Mouse (Mus musculus) forebrain, embryonic 12.5 days (tissue): ENCODE results near the gene 4933417A18Rik. TPM values are rescaled to one million over a fixed set of nuclear protein-coding genes. Genes with fewer than 3 reads are reported as not detected.
"Not testable (repeated sequence)": the region's sequence is repeated elsewhere in the genome, so short reads cannot be mapped to it uniquely, and the experiment has no call there.

ENCODE experiments used
- ATAC-seq: fragments of 200-750 bp; cut with Nextera tagmentation; 2 replicates; pipeline ENCODE4 v1.8.0; 2017; ENCODE audit warnings: moderate TSS enrichment; ENCODE audit not compliant: low FRiP score
- H3K27ac ChIP-seq: fragments of 300-500 bp; sonication (generic); 2 replicates; pipeline ENCODE4 v1.5.1; 2016; ENCODE audit warnings: mild to moderate bottlenecking
- H3K27me3 ChIP-seq: fragments of 300-500 bp; sonication (generic); 2 replicates; pipeline ENCODE4 v1.6.1; 2016; ENCODE audit warnings: mild to moderate bottlenecking
- H3K36me3 ChIP-seq: fragments of 300-500 bp; sonication (generic); replicated peaks from 2 replicates; pipeline ENCODE4 v1.6.1; 2016; ENCODE audit warnings: mild to moderate bottlenecking
- H3K4me1 ChIP-seq: fragments of 300-500 bp; sonication (generic); 2 replicates; pipeline ENCODE4 v1.6.1; 2016
- H3K4me2 ChIP-seq: fragments of 300-500 bp; sonication (generic); 2 replicates; pipeline ENCODE4 v1.6.1; 2016; ENCODE audit warnings: mild to moderate bottlenecking, moderate library complexity
- H3K4me3 ChIP-seq: fragments of 300-500 bp; sonication (generic); replicated peaks from 2 replicates; pipeline ENCODE4 v1.5.1; 2016; ENCODE audit warnings: mild to moderate bottlenecking
- H3K9ac ChIP-seq: fragments of 300-500 bp; sonication (generic); 2 replicates; pipeline ENCODE4 v1.6.1; 2016; ENCODE audit warnings: mild to moderate bottlenecking
- H3K9me3 ChIP-seq: fragments of 300-500 bp; sonication (generic); 2 replicates; pipeline ENCODE4 v1.6.1; 2016
- WGBS: fragments of 180-500 bp; shearing (Covaris S2); methylation state at CpG from one replicate; pipeline ENCODE4 v1.1.7; 2016; 5-methylcytosine and 5-hydroxymethylcytosine counted together
- polyA plus RNA-seq: library from polyadenylated mRNA; unstranded; fragments of >200 nt; fragmentation: Nextera tagmentation; extraction: Ambion mirVana; gene quantifications from 2 replicates; pipeline ENCODE4 v1.2.1, GENCODE M21; 2016

The 4933417A18Rik gene
- not detected in 2 replicates for polyA plus RNA-seq

DNA sequence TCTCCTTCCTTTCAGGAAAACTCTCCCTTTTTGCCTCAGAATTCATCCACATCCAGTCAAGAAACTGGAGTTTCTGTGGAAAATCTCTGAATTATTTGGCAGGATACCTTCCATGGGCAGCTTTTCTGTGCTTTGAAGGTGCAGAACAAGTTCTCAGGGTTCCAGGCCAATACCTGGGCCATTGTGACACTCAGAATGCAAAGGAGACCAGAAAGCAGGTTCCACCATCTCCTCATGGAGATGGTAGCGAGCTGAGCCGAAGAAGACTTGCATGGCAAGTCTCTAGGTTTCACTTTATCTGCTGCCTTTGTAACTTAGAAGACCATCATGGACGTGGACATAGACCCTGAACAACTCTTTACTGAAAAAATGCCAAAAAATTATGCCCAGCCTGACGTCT is at the start of gene 4933417A18Rik, which contains the start of gene Fam217a:
Gene 4933417A18Rik, plus strand, starts transcription at position 200 of the 400 bp plus-strand sequence.
Gene Fam217a, minus strand, starts transcription at position 101 of the 400 bp plus-strand sequence.
- no peaks in the 10 kb centered on the region for H3K9me3 ChIP-seq
- H3K9ac ChIP-seq = no peak within 1 kb of the TSS
- 89% methylated on average over 4 of the region's 4 CpGs for WGBS
- no peak within 1 kb of the TSS for H3K4me2 ChIP-seq
- H3K27ac ChIP-seq = no peak within 1 kb of the TSS
- no peaks in the 10 kb centered on the region for H3K27me3 ChIP-seq
- no peak within 1 kb of the TSS for H3K4me3 ChIP-seq
- ATAC-seq = no peak
- H3K4me1 ChIP-seq = no peaks in the 10 kb centered on the region
- H3K36me3 ChIP-seq = no peaks in the 10 kb centered on the region

DNA sequence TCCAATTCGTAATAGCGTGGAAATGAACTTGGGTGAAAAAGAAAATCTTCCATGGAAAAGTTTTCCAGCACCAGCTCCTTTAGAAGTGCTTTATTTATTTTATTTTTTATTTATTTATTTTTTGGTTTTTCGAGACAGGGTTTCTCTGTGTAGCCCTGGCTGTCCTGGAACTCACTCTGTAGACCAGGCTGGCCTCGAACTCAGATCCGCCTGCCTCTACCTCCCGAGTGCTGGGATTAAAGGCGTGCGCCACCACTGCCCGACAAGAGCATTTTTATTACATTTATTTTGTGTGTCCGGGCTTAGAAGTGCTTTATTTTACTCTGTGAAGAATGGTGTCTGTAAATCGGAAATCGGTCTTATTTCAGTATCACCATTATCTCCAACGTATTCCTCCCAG is 49.5 kb upstream of the 4933417A18Rik start:
- Histone ChIP-seq H3K9ac (peak overlapping the region; percentile 90; the same call in 1 of the 2 replicates), H3K4me1 (peaks cover 25% of the 10 kb centered on the region), H3K27ac (peak overlapping the region; percentile 98), H3K4me3 (peak overlapping the region; percentile 97), H3K4me2 (peak overlapping the region; percentile 76)
- H3K27me3 ChIP-seq, H3K36me3 ChIP-seq, H3K9me3 ChIP-seq: not testable (repeated sequence)
- 26% methylated on average over 13 of the region's 13 CpGs for WGBS
- ATAC-seq = peak; percentile 8

DNA sequence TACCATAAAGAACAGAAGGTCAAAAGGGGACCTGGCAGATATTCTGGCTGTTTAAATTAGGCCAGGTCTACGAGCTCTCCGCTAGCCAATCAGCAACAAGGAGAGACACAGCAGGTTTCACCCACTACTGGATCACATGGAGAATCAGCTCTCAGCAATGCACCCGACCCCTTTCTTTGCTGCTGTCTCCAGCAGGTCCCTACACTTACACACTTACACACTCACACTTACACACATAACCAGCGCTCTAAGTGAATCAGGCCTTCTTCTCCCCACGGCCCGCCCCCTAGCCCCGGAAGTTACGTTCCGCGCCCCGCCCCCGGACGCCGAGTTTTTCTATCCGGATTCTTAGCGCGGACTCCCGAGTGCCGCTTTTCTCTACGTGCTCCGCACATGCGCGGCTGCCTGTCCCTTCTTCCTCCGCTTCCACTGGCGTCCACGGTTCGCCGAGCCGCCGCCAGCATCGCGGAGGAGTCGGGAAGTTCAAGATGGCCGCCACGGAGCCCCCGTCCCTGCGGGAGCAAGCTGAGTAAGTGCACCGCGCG is 49.0 kb upstream of the 4933417A18Rik start, which contains the start of gene Prpf4b:
Gene Prpf4b, plus strand, starts transcription at position 137 of the 545 bp plus-strand sequence.
- ATAC-seq = peak; percentile 83
- WGBS = 2% methylated on average over 40 of the region's 40 CpGs

DNA sequence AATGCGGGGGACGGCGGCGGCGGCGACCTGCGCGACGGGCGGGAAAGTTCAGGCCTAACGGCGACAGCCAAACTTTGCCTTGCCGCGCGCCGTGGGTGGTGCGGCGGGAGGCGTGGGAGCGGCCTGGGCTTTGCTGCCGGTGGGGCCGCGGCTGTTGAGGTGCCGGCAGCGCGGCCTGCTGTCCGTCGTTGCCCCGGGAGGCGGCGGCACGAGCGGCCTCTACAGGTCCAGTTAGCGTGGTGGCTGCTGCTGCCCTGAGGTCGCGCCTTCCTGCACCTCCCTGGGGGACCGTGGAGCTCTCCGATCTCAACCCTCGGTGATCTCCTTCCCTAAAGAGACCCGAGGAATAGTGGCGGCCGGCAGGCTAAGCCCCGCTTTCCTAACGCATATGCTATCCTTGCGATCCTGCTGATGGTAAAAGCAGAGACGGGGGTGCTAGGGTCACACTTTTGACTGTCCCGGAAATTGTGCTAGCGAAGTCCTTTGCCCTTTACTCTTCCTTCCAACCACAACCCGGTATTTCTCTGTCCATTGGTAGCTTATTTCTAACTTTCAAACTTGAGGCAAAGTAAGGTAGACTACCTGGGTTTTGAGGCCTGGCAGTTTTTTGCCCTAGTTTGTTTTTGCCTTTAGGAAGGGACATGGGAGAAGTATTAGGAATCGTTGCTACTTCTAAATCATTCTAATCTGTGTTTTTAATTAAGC is 48.3 kb upstream of the 4933417A18Rik start:
- ATAC-seq = peak; percentile 64; the same call in 1 of the 2 replicates
- Histone ChIP-seq H3K36me3 (0 out of 2 replicates have a peak, but pooled peaks cover 3% of the 10 kb centered on the region), H3K9me3 (no peaks in the 10 kb centered on the region), H3K9ac (peak overlapping the region; percentile 90), H3K27me3 (no peaks in the 10 kb centered on the region), H3K27ac (peak overlapping the region; percentile 98), H3K4me2 (peak overlapping the region; percentile 76), H3K4me3 (peak overlapping the region; percentile 97), H3K4me1 (peaks cover 25% of the 10 kb centered on the region)
- under 1% methylated on average over 38 of the region's 50 CpGs for WGBS

More for the DNA sequence above, 49.0 kb upstream of the 4933417A18Rik start, which contains the start of gene Prpf4b:
- peaks cover 25% of the 10 kb centered on the region for H3K4me1 ChIP-seq
- peak within 1 kb of the TSS; percentile 76 for H3K4me2 ChIP-seq
- 0 out of 2 replicates have a peak, but pooled peaks cover 3% of the 10 kb centered on the region for H3K36me3 ChIP-seq
- H3K9ac ChIP-seq = peak within 1 kb of the TSS; percentile 90
- H3K4me3 ChIP-seq = peak within 1 kb of the TSS; percentile 97
- H3K27ac ChIP-seq = peak within 1 kb of the TSS; percentile 98
- no peaks in the 10 kb centered on the region for H3K27me3 ChIP-seq
- H3K9me3 ChIP-seq = no peaks in the 10 kb centered on the region

GRCm38 (mm10) chr13:34876481-34876880 is 47.7 kb upstream of the 4933417A18Rik start:
- Histone ChIP-seq H3K27me3 (no peaks in the 10 kb centered on the region), H3K36me3 (0 out of 2 replicates have a peak, but pooled peaks cover 5% of the 10 kb centered on the region), H3K9me3 (no peaks in the 10 kb centered on the region), H3K4me2 (peak overlapping the region; percentile 76), H3K9ac (peak overlapping the region; percentile 90), H3K4me3 (peak overlapping the region; percentile 97), H3K4me1 (peaks cover 25% of the 10 kb centered on the region), H3K27ac (no peak overlapping the region)
- ATAC-seq = no peak
- WGBS = 15% methylated on average over 3 of the region's 3 CpGs

DNA sequence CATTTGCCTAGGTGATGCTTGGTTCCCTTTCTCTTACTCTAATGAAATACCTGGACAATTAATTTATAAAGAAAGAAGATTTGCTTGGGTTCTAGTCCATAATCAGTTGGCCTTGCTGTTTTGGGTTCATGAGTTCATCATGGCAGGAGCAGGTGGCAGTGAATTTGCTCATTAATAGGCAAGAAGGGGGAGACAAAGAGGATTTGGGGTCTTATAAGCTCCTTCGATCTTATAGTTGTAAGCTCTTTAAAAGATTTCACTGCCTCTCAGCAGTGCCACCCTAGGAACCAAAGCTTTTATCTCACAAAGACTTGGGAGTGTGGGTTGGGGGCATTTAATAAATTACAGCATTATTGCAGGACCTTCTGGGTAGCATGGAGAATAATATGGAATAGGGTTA is 31.3 kb upstream of the 4933417A18Rik start:
- Histone ChIP-seq H3K36me3 (peaks cover 83% of the 10 kb centered on the region), H3K9ac (no peak overlapping the region), H3K27me3 (no peaks in the 10 kb centered on the region)

DNA sequence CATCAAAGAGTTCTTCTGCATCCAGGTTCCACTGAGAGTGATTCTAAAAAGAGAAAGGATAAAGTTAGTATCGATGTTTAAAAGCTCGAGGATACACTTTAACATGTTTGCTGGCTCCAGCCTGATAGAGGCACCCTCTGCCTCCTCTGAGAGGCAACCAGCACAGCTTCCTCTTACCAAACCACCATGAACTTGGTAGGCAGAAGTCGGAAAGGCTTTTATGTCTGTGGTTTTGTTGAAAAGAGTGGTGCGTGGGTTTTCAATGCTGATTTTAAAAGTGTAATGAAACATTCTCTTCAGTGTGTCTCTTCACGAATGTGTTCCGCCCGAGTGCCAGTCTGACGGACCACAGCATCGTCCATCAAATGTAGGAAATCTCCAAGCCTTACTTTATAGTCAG is 9.6 kb upstream of the 4933417A18Rik start:
- ATAC-seq = no peak
- no peaks in the 10 kb centered on the region for H3K36me3 ChIP-seq
- no peak overlapping the region for H3K27ac ChIP-seq
- peaks cover 5% of the 10 kb centered on the region for H3K4me1 ChIP-seq
- no peak overlapping the region for H3K4me2 ChIP-seq
- no peak overlapping the region for H3K4me3 ChIP-seq
- no peaks in the 10 kb centered on the region for H3K9me3 ChIP-seq
- 88% methylated on average over 9 of the region's 9 CpGs for WGBS
- 0 out of 2 replicates have a peak, but pooled peaks cover 3% of the 10 kb centered on the region for H3K27me3 ChIP-seq
- H3K9ac ChIP-seq = no peak overlapping the region

More for the DNA sequence above, 31.3 kb upstream of the 4933417A18Rik start:
- Histone ChIP-seq H3K4me2 (no peak overlapping the region), H3K9me3 (no peaks in the 10 kb centered on the region), H3K4me3 (no peak overlapping the region), H3K27ac (no peak overlapping the region), H3K4me1 (no peaks in the 10 kb centered on the region)
- WGBS = 71% methylated on average over 1 of the region's 1 CpGs
- no peak for ATAC-seq

GRCm38 (mm10) chr13:34916520-34917167 is 7.6 kb upstream of the 4933417A18Rik start:
- Histone ChIP-seq H3K4me1 (peaks cover 5% of the 10 kb centered on the region), H3K4me2 (peak overlapping the region; percentile 43), H3K4me3 (peak overlapping the region; percentile 14; the same call in 1 of the 2 replicates), H3K27me3 (0 out of 2 replicates have a peak, but pooled peaks cover 3% of the 10 kb centered on the region), H3K36me3 (no peaks in the 10 kb centered on the region), H3K27ac (no peak overlapping the region), H3K9ac (no peak overlapping the region), H3K9me3 (no peaks in the 10 kb centered on the region)
- 53% methylated on average over 21 of the region's 37 CpGs for WGBS
- no peak for ATAC-seq

DNA sequence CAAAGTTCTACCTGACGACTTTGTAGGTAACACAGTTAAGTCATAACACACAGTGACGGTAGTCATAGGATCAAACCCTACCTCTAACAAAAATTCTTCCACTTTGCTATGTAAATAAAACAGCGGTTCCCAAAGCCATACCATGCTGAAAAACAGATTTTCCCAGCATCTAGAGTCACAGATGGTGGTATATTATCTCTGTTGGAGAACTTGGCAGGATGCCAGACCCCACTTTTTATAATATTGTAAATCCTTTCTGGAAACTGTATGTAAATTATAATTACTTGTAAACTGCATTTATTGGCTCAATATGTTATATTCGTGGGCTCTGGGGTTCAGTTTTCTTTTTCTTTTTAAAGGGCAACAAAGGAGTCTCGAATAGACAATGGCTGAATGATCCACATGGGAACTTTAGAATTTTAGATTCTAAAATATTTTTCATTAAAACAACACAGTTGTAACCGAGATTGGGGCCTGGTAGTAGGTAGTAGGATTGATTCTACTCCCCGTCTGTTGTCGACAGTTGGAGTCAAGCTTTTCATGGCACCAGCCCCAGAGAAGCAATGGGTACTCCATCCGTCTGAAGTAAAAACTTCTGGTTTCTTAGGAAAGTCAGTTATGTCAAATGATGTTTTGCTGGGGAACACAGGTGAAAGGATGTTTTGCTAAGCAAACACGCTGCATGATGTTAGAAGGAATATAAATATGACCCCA is 10.9 kb downstream of the 4933417A18Rik start:
- ATAC-seq = no peak

GRCm38 (mm10) chr13:34942370-34942769 is 18.2 kb downstream of the 4933417A18Rik start:
- Histone ChIP-seq H3K4me1 (no peaks in the 10 kb centered on the region), H3K4me3 (no peak overlapping the region), H3K4me2 (no peak overlapping the region), H3K9me3 (no peaks in the 10 kb centered on the region), H3K9ac (no peak overlapping the region), H3K36me3 (no peaks in the 10 kb centered on the region), H3K27me3 (no peaks in the 10 kb centered on the region), H3K27ac (no peak overlapping the region)
- no peak for ATAC-seq

More for the DNA sequence above, 10.9 kb downstream of the 4933417A18Rik start:
- no peak overlapping the region for H3K9ac ChIP-seq
- H3K36me3 ChIP-seq = no peaks in the 10 kb centered on the region
- H3K4me3 ChIP-seq = no peak overlapping the region
- no peaks in the 10 kb centered on the region for H3K9me3 ChIP-seq
- H3K27me3 ChIP-seq = no peaks in the 10 kb centered on the region
- H3K4me1 ChIP-seq = no peaks in the 10 kb centered on the region
- 80% methylated on average over 10 of the region's 10 CpGs for WGBS
- H3K27ac ChIP-seq = no peak overlapping the region
- H3K4me2 ChIP-seq = no peak overlapping the region

DNA sequence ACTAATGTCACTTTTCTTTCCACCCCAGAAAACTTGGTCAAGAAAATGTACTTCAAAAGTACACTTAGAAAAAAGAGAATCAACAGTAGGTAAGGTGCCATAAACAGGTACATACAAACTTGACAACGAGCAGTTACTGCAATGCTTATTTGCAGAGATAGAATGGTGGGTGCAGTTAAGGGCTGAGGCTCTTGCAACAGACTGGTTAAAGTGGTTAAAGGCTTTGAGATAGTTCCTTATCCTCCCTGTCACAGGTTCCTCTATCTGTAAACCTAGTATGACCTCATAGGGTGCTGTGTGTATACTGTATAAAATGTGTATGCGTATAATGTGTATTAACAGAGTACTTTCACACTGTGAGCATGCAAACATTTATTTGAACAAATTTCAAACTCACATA is 27.2 kb downstream of the 4933417A18Rik start:
- H3K9me3 ChIP-seq, H3K9ac ChIP-seq, H3K27me3 ChIP-seq, ATAC-seq, H3K36me3 ChIP-seq, H3K4me2 ChIP-seq, H3K4me3 ChIP-seq, H3K27ac ChIP-seq, H3K4me1 ChIP-seq: not testable (repeated sequence)
- 97% methylated on average over 2 of the region's 2 CpGs for WGBS

- Histone ChIP-seq H3K36me3 (no peaks in the 10 kb centered on the region), H3K9ac (no peak overlapping the region), H3K4me2 (no peak overlapping the region), H3K4me3 (no peak overlapping the region), H3K27ac (no peak overlapping the region), H3K4me1 (no peaks in the 10 kb centered on the region), H3K27me3 (no peaks in the 10 kb centered on the region), H3K9me3 (no peaks in the 10 kb centered on the region)
- WGBS = 84% methylated on average over 4 of the region's 4 CpGs
- ATAC-seq = no peak
Observed at GRCm38 (mm10) chr13:34956901-34957300, 32.7 kb downstream of the 4933417A18Rik start.
